Mouse (Mus musculus) hindbrain, embryonic 14.5 days (tissue): ENCODE results near the gene Tiam2. TPM values are rescaled to one million over a fixed set of nuclear protein-coding genes. Genes with fewer than 3 reads are reported as not detected.
A peak's percentile ranks its signal among the peaks of the same experiment; 100 is the strongest.

ENCODE experiments used
- ATAC-seq: fragments of 200-750 bp; cut with Nextera tagmentation; 2 replicates; pipeline ENCODE4 v1.8.0; 2017; ENCODE audit warnings: moderate number of reproducible peaks, mild to moderate bottlenecking, moderate TSS enrichment, moderate library complexity; ENCODE audit not compliant: low FRiP score
- DNase-seq: peaks from one replicate; pipeline ENCODE4 v3.0.0-alpha.2; 2015; ENCODE audit warnings: low spot score
- H3K27ac ChIP-seq: fragments of 300-500 bp; sonication (generic); 2 replicates; pipeline ENCODE4 v1.5.1; 2014; ENCODE audit warnings: mild to moderate bottlenecking, moderate library complexity
- H3K27me3 ChIP-seq: fragments of 300-500 bp; sonication (generic); 2 replicates; pipeline ENCODE4 v1.6.1; 2014; ENCODE audit warnings: mild to moderate bottlenecking, low read length, mixed read lengths; ENCODE audit not compliant: control insufficient read depth, insufficient read depth
- H3K36me3 ChIP-seq: fragments of 300-500 bp; sonication (generic); replicated peaks from 2 replicates; pipeline ENCODE4 v1.6.1; 2014; ENCODE audit not compliant: control insufficient read depth, insufficient read depth
- H3K4me1 ChIP-seq: fragments of 300-500 bp; sonication (generic); replicated peaks from 2 replicates; pipeline ENCODE4 v1.6.1; 2014; ENCODE audit warnings: antibody characterized with exemption, low read length, mixed read lengths; ENCODE audit not compliant: control insufficient read depth, insufficient read depth
- H3K4me2 ChIP-seq: fragments of 300-500 bp; sonication (generic); replicated peaks from 2 replicates; pipeline ENCODE4 v1.6.1; 2014; ENCODE audit warnings: mild to moderate bottlenecking, moderate library complexity
- H3K4me3 ChIP-seq: fragments of 300-500 bp; sonication (generic); replicated peaks from 2 replicates; pipeline ENCODE4 v1.5.1; 2014; ENCODE audit warnings: mild to moderate bottlenecking, low read length
- H3K9ac ChIP-seq: fragments of 300-500 bp; sonication (generic); 2 replicates; pipeline ENCODE4 v1.6.1; 2014
- H3K9me3 ChIP-seq: fragments of 300-500 bp; sonication (generic); 2 replicates; pipeline ENCODE4 v1.6.1; 2016; ENCODE audit warnings: low read length; ENCODE audit not compliant: control insufficient read depth
- WGBS: fragments of 180-500 bp; shearing (Covaris S2); extraction: QIAGEN DNeasy Blood & Tissue Kit; methylation state at CpG from one replicate; pipeline ENCODE4 v1.1.7; 2014; 5-methylcytosine and 5-hydroxymethylcytosine counted together
- polyA plus RNA-seq: library from polyadenylated mRNA; unstranded; fragments of >200 nt; fragmentation: Nextera tagmentation; extraction: Ambion mirVana; gene quantifications from 2 replicates; pipeline ENCODE4 v1.2.1, GENCODE M21; 2014

Tiam2 gene
- 5.2 and 6.3 TPM in 2 replicates for polyA plus RNA-seq

GRCm38 (mm10) chr17:3326148-3326902 is at the start of gene Tiam2:
Gene Tiam2, plus strand, starts transcription at chr17:3326573.
- Histone ChIP-seq H3K4me2 (peak within 1 kb of the TSS; percentile 59), H3K9ac (peak within 1 kb of the TSS; percentile 44; the same call in 1 of the 2 replicates), H3K36me3 (no peaks in the 10 kb centered on the region), H3K4me1 (no peaks in the 10 kb centered on the region; the same call in 1 of the 2 replicates), H3K4me3 (peak within 1 kb of the TSS; percentile 41), H3K27me3 (peaks cover 29% of the 10 kb centered on the region), H3K27ac (no peak within 1 kb of the TSS), H3K9me3 (no peaks in the 10 kb centered on the region)
- ATAC-seq = peak; percentile 82
- DNase-seq = peak; percentile 39
- under 1% methylated on average over 53 of the region's 55 CpGs for WGBS

GRCm38 (mm10) chr17:3280321-3280720 is 46.1 kb upstream of the Tiam2 start:
- Histone ChIP-seq H3K4me1 (no peaks in the 10 kb centered on the region), H3K9ac (no peak overlapping the region), H3K4me2 (no peak overlapping the region), H3K4me3 (no peak overlapping the region), H3K27ac (no peak overlapping the region), H3K36me3 (no peaks in the 10 kb centered on the region), H3K27me3 (no peaks in the 10 kb centered on the region), H3K9me3 (no peaks in the 10 kb centered on the region)
- DNase-seq = no peak
- 73% methylated on average over 2 of the region's 2 CpGs for WGBS
- no peak for ATAC-seq

GRCm38 (mm10) chr17:3281939-3282338 is 44.4 kb upstream of the Tiam2 start:
- H3K9ac ChIP-seq = no peak overlapping the region
- no peaks in the 10 kb centered on the region for H3K27me3 ChIP-seq
- no peaks in the 10 kb centered on the region for H3K9me3 ChIP-seq
- H3K36me3 ChIP-seq = no peaks in the 10 kb centered on the region
- H3K4me2 ChIP-seq = no peak overlapping the region
- no peak overlapping the region for H3K27ac ChIP-seq
- no peaks in the 10 kb centered on the region for H3K4me1 ChIP-seq
- 77% methylated on average over 5 of the region's 5 CpGs for WGBS
- H3K4me3 ChIP-seq = no peak overlapping the region
- DNase-seq (no peak), ATAC-seq (no peak)

GRCm38 (mm10) chr17:3285030-3285671 is 41.2 kb upstream of the Tiam2 start:
- peak overlapping the region; percentile 71 for H3K27ac ChIP-seq
- no peaks in the 10 kb centered on the region for H3K4me1 ChIP-seq
- no peaks in the 10 kb centered on the region for H3K9me3 ChIP-seq
- DNase-seq (peak; percentile 49), ATAC-seq (peak; percentile 77; the same call in 1 of the 2 replicates)
- H3K9ac ChIP-seq = no peak overlapping the region
- WGBS = 40% methylated on average over 8 of the region's 8 CpGs
- no peaks in the 10 kb centered on the region for H3K36me3 ChIP-seq
- H3K4me3 ChIP-seq = no peak overlapping the region
- no peaks in the 10 kb centered on the region for H3K27me3 ChIP-seq
- no peak overlapping the region for H3K4me2 ChIP-seq

- H3K36me3 ChIP-seq = no peaks in the 10 kb centered on the region
- DNase-seq (no peak), ATAC-seq (no peak)
- WGBS = 73% methylated on average over 8 of the region's 8 CpGs
- H3K9me3 ChIP-seq = no peaks in the 10 kb centered on the region
- no peaks in the 10 kb centered on the region for H3K27me3 ChIP-seq
- peak overlapping the region; percentile 71 for H3K27ac ChIP-seq
- no peaks in the 10 kb centered on the region for H3K4me1 ChIP-seq
- no peak overlapping the region for H3K9ac ChIP-seq
- no peak overlapping the region for H3K4me2 ChIP-seq
- no peak overlapping the region for H3K4me3 ChIP-seq
Observed at GRCm38 (mm10) chr17:3286123-3286825, 40.1 kb upstream of the Tiam2 start.

- Histone ChIP-seq H3K9me3 (no peaks in the 10 kb centered on the region), H3K4me2 (no peak overlapping the region), H3K27me3 (no peaks in the 10 kb centered on the region), H3K27ac (no peak overlapping the region), H3K36me3 (peaks cover 14% of the 10 kb centered on the region; the same call in 1 of the 2 replicates), H3K4me3 (no peak overlapping the region), H3K4me1 (no peaks in the 10 kb centered on the region), H3K9ac (no peak overlapping the region)
- no peak for ATAC-seq
- DNase-seq = peak; percentile 61
- WGBS = 23% methylated on average over 6 of the region's 6 CpGs
Observed at GRCm38 (mm10) chr17:3288341-3288740, 38.0 kb upstream of the Tiam2 start.

GRCm38 (mm10) chr17:3295097-3295496 is 31.3 kb upstream of the Tiam2 start:
- no peak overlapping the region for H3K27ac ChIP-seq
- 73% methylated on average over 2 of the region's 2 CpGs for WGBS
- ATAC-seq = no peak

GRCm38 (mm10) chr17:3299487-3299886 is 26.9 kb upstream of the Tiam2 start:
- DNase-seq (no peak), ATAC-seq (no peak)
- Histone ChIP-seq H3K9ac (no peak overlapping the region), H3K27ac (no peak overlapping the region), H3K36me3 (0 out of 2 replicates have a peak, but pooled peaks cover under 1% of the 10 kb centered on the region), H3K4me3 (no peak overlapping the region), H3K9me3 (no peaks in the 10 kb centered on the region), H3K4me2 (no peak overlapping the region), H3K4me1 (no peaks in the 10 kb centered on the region), H3K27me3 (no peaks in the 10 kb centered on the region)
- WGBS = 75% methylated on average over 6 of the region's 6 CpGs

More at GRCm38 (mm10) chr17:3295097-3295496, 31.3 kb upstream of the Tiam2 start:
- no peak for DNase-seq
- Histone ChIP-seq H3K4me2 (no peak overlapping the region), H3K36me3 (peaks cover 26% of the 10 kb centered on the region; the same call in 1 of the 2 replicates), H3K9ac (no peak overlapping the region), H3K4me3 (no peak overlapping the region), H3K9me3 (no peaks in the 10 kb centered on the region), H3K27me3 (no peaks in the 10 kb centered on the region), H3K4me1 (no peaks in the 10 kb centered on the region)

- 61% methylated on average over 2 of the region's 2 CpGs for WGBS
- no peak for DNase-seq
- H3K9ac ChIP-seq = no peak overlapping the region
- no peaks in the 10 kb centered on the region for H3K4me1 ChIP-seq
- no peak overlapping the region for H3K27ac ChIP-seq
- no peaks in the 10 kb centered on the region for H3K27me3 ChIP-seq
- H3K4me2 ChIP-seq = no peak overlapping the region
- H3K9me3 ChIP-seq = no peaks in the 10 kb centered on the region
- ATAC-seq = no peak
- no peaks in the 10 kb centered on the region for H3K36me3 ChIP-seq
- H3K4me3 ChIP-seq = no peak overlapping the region
Observed at GRCm38 (mm10) chr17:3305926-3306325, 20.4 kb upstream of the Tiam2 start.
